Mouse (Mus musculus): ENCODE measurements around the gene Shb.

Gene Shb

DNA sequence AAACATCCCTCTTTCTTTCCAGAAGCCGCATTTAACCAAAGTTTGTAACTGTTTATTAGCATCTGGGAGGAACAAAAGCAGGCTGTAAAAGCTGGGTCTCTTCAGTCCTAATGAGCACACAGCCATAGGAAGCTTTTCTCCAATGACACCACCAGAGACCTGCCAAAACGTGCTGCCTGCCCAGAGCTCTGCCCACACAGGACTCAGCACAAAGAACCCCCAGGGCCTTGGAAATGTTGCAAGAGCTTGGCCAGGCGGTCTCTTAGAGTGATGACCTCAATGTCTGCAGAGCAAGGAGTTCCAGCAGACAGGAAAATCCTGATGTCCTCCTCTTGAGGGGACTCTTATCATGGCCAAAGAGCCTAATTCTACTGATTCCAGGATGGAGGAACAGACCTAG, 28.5 kb downstream of the Shb start:
- peak; percentile 65 for DNase-seq (ENCODE audit: low spot score)

DNA sequence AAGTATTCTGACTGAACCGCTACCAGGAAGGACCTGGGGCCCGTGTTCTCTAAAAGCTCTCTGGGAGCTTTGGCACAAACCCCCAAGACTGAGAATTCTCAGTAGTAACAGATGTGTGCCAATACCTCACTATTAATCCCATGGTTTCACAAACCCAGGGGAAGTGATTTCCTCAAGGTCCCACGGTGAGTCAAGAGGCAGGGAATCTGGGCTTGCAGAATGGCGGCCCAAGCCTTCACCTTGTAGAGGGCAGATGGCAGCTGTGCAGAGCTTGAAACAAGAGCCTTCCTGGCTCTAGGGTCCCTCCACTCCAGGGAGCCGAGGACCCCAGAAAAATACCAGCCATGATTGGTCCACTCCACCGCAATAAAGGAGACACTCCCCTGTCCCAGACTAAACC, 28.9 kb downstream of the Shb start:
- DNase-seq (ENCODE audit: low spot score) = no peak

DNA sequence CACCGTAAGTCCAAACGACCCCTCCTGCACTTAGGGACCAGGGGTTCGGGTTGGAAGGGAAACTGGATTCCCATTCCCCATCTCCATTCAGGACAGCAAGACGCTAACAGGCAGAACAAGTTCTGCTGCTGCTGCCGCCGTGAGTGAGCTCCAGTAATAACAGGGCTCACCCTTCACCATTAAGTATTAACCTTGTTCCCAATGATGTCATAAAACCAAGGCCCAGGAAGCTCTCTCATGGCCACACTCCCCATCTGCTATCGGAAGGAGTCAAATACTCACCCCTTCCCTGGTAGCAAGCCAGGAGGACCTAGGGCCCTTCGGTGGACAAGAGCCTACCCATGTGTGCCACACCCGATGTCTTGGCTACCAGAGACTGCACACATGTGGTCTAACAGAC, 30.3 kb downstream of the Shb start:
- no peak for DNase-seq (ENCODE audit: low spot score)

DNA sequence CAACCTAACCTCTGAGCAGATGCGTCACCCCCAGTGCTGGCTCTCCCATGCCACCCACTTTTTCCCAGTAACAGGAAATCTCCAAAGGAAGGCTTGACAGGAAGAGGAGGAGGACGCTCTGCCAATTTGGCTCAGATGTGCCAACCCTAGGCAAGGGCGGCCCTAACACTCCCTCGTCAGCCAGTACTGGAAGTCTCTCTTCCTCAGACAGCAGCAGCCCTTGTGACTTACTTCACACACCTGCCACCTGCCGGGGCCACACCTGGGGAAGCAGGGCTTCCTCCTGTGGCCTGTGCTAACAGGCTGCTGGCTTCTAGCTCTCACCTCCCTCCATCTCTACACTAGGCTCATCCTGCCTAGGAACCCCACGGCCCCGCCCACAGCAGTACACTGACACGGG, 31.9 kb downstream of the Shb start:
- DNase-seq (ENCODE audit: low spot score) = no peak

DNA sequence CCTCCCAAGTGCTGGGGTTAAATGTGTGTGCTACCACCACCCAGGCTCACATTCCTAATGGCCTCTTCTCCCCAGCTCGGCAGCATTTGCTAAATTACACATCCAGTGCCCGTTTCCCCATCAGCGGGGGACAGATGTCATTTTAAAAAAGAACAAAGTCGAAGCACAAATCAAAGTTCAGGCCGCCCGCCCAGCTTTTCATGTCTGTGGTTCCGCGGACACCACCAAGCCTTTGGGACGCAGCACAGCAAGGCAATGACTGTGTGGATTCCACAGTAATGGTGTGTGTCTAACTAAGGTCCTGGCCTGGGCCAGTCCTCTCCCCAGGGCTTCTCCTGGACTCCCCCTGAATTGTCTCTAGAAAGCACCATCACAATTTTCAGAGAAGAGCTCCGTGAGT, 32.7 kb downstream of the Shb start:
- no peak for DNase-seq (ENCODE audit: low spot score)

DNA sequence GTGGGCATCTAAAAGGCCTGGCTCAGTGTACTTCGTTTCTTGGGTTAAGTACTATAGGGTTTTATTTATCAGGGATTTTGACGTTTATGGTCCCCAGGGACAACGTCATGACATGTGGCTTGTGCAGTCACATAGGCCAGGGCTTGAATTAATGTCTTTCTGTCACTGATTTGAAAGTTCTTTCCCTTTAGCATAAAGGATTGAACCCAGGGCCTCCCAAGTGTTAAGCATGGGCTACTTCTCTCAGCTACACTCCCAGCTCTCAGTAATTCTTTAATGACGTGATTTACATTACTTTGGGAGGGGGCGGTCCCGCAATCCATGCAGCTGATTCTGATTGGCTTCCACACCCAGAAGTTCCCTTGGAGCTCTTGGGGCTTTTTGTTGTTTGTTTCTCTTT, 33.2 kb downstream of the Shb start:
- no peak for DNase-seq (ENCODE audit: low spot score)

DNA sequence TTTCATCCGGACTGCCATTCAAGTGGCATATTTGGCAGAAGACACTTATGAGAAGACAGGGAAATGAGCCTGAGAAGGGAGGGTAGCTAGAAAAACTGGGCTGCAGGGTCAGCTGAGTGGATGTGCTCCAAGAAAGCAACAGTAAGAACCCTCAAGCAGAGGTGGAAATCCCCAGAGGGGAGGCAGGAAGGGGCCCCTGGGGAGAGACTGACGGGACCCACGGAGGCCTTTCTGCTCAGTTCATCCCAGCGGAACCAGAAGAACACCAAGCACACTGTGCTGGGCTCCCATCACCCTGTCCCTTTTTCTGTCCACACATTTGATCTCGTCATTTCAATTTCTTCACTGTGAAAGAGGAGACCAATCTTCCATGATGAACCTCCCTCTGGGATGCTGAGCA, 33.9 kb downstream of the Shb start:
- no peak for DNase-seq (ENCODE audit: low spot score)

DNA sequence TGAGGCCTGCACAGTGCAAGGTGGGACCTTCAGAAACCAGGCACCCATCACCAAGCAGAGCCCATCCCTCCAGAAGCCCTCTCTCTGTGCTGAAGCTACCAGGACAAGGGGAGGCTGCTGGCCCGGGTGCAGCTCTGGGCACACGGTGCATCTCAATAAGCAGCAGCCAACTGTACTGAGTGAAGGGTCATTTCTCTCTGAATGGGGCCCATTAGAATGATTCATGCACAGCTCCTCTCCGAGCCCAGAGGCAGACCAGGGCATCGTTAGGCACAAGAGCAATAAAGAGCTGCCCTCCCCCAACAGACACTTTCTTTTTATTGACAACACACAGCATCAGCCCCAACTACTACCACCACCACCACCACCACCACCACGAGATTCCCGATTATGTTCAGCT, 35.0 kb downstream of the Shb start:
- DNase-seq (ENCODE audit: low spot score) = peak; percentile 73

DNA sequence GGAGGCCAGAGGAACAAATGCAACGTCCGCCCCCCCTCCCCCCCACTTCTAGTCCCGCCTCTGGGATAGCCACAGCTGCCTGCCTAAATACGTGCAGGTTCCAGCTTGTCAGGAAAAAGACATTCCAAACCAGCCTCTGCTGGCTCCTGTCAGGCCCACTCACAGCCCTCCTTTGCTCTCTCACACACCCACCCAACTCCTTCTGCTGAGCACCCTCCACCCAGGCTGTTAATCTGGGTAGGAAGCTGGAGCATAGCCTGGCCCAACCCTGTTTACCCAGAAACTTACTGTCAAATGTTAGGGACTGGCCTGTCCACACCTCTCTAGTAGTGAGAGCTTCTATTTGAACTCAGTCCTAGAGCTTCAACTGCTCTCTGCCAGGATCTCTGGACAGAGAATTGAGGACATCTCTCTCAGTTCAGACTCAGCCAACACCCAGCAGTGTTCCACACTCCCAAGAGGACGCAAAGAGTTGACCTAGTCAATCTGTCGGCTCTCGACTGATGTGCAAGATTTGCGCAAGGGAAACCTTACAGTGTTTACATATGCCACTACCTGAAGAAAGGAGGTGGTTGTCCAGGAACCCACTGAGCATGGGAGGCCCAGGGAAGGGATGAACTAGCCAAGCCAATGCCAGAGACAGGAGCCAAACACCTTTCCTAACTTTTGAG, 36.6 kb downstream of the Shb start:
- no peak for DNase-seq (ENCODE audit: low spot score)

DNA sequence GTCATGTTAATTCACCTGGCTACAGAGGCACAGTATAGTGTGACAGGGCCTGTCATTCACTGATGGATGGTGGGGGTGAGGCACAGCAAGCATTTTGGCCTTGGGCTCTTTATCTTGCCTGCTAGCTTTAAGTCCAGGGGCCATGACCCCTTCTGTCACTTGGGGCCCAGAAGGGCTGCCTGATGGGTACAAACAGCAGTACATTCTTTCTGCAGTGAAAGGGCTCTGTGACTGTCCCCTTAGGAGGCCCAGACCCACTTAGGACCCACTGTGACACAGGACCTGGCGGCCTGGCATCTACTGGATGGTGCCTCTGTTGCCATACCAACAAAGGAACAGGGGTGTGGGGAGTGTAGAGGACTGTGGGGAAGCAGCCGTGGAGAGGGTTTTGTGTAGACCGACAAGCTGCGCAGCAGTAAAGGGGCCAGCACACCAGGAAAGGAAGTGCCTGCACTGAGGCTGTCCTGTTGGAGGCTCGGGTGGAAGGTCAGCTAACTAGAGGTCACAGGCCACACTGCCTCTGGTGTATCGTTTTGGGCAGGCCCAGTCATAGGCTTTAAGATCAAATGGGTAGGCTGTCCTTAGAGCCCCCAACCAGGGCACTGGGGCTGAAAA, 38.4 kb downstream of the Shb start:
- no peak for DNase-seq (ENCODE audit: low spot score)

DNA sequence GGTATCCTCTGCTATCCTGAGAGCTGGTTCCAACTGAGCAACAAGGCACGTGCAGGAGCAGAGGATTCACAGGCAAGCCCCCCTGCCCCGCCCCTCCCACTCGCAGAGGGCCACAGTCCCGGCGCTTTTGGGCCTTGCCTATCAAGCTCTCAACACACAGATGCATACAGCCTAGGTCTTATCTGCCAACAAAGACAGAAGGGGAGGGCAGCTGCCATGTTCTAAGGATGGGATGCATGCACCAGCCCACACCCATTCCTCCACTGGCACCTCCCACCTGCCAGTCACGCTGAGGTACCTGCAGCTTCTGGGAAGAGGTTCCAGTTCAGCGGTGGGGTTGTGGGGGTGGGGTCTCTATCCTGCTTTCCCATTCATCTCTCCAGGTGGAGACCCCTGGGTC, 39.2 kb downstream of the Shb start:
- DNase-seq (ENCODE audit: low spot score) = no peak

DNA sequence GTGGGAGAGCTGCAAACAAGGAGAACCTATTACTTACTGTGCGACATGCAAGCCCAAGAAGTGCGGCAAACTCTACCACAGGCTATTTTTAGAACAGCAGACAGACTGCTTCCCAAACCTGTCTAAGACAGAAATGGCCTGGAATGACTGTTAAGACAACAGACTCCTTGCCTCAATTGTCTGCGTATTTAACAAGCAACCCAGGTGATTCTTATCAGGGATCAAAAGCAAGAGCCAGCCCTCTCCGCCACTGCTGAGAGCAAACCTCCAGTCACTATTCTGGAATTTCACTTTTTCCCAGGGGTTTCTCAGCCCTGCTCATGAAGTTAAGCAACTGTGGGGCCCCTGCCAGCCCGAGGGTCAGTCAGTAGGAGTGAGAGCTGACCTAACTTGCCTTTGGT, 39.6 kb downstream of the Shb start:
- no peak for DNase-seq (ENCODE audit: low spot score)

DNA sequence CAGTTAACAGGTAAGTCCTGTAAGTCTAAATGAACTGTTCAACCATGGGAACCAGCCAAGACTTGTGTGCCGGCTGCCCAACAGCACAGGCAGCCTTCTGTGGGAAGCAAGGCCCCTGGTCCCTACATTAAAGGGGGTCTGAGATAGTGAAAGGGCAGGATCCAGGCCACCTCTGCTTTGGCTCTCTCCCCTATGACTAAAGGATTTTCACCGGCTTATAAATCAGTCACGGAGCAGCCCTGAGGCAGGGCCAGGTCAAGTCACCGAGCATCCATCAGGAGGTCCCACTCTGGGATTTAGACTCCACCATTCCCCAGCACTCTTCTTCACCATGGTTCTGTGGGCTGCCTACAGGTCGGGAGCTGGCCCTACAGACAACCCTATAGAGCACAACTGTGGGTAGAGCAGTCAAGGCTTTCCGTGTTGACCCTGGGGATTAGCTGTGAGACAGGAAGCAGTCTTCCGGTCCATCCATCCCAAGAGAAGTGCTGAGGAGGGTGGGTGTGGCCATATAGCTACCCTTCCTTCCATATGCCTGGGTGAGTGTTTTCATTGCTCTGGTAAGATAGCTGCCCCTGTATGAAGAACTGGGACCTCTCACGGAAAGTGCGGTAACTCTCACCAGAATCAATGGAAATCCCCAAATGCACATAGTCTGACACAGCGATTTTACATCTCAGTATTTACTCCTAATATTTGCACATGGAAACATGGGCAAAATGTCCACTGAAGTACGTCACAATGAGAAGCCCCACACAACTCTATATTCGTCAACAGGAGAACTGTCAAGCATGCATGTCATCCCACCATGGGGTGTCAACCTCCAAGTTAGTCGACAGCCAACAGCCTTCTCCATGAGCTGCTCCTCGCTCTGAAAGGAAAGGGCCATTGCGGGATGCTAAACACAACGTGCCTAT, 40.3 kb downstream of the Shb start:
- no peak for DNase-seq (ENCODE audit: low spot score)

DNA sequence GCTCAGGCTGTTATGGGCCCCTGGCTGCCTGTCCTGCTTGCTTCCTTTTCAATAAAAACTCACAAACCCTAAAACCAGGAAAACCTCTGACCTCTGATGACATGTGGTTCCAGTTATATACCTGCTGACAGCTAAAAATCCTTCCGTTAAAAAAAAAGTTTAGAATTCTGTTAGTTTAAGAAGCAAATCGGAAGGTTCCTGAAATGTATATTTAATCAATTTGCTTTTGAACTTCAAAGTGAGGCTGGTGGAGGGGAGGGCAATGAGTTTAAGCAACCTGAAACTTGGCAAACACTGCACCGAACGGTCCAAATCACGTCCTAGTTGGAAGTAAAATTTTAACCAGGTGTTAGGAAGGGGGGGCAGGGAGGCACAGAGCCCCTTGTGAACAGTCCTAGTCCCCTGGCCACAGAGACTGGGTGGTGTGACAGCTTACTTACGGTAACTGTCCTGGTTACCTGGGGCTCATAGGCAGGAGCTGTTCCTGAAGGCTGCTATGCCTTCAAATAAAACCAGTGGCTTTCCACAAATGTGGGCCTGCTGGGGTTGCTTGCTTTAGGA, 41.1 kb downstream of the Shb start:
- DNase-seq (ENCODE audit: low spot score) = no peak

DNA sequence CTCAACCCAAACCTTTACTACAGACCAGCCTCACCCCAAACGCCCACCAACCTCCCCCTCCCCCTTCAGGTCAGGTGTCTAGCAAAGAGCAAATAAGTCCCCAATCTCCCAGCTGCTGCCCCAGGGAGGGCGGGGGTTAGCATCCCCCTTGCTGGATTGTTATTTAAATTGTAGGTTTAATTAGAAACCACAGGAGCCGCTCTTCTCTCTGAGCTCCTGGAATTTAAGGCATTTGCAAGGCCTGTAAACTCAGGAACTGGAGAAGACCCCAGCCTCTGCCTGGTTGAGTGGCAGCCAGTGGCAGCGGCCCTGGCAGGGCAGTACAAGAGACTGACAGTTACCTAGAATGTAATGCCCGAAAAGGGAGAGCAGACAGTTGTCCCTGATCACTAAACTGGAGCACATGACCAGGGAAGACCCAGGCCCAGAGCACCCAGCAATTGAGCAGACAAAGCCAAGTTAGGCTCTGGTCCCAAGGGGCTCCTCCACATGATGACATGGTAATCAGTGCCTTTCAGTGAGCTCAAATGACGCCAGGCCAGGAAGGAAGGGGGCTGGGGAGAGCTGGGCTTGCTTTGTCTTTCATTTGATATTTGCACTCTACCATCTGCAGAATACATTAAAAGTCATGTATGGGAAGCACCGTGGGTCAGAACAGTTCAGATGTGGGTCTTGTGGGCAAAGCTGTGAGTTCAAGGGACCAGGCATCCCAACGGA, 42.1 kb downstream of the Shb start:
- no peak for DNase-seq (ENCODE audit: low spot score)

DNA sequence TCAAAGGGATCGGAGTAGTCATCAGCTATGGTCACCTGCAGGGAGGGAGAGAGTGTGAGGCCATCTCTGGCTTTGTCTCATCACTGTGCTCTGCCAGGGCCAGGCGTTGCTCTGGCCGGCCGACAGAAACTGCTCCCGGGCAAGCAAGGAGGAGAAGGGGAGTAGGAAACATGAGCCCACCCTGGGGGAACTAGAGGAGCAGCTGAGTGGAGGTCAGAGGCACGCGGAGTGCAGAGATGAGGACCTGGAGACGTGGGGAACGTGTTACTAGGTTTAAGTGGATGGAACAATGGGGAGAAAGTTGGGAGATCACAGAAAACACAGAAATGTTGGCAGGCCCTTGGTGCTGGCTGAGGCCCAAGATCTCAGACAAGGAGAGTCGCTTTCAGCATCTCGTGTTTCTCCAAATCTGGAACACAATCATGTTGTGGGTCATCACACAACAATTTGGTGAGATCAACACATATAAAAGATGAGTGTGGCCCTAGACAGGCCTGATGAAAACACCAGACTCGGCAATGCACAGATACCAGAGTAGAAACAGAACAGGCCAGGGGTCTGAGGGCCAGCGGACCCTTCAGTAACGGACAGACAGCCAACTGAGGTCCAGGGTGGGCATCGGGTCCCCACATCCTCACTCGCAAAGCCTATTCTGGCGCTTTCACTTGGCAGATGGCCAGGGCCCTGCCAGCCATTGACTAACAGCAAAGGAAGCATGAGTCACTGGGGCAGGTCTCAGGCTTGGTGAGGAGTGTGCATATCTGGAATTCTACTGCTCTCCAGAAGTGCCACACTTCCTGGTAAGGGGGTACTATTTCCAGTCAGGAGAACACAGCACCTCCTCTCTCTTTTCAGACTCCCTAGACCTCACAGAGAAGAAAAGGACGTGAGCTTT, 42.9 kb downstream of the Shb start:
- DNase-seq (ENCODE audit: low spot score) = peak; percentile 82

DNA sequence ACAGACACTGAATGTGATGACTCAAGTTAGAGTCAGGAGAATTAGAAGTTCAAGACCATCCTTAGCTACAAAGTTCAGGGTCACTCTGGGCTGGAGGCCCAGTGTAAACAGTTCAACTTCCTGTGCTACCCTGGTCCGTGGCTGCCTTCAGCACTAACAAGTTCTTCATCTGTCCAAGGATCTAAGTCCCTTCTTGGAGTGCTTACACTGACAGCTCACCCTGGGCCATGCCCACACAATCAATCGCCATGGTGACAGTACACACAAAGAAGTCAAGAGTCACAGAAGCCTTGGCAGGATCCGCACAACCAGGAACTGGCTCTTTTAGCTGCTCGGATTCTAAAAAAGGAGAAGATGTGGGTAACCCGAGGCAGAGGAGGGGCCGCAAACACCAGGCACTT, 44.6 kb downstream of the Shb start:
- peak; percentile 88 for DNase-seq (ENCODE audit: low spot score)

DNA sequence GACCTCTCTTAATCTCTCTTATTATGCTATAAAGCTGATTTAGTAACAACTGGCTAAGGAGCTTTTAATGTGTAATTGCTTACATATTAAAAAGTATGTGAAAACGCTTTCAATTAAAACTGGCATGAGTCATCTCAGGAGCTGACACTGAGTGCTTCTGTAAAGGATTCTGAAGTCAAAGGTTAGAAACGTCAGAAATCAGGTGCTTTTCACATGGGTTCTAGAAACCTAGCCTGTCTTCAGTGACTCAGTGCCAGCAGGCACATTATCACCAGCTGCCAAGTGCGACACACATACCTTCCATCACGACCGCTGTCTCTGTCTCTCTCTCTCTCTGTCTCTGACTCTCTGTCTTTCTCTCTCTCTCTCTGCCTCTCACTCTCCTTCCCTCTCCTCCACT, 47.2 kb downstream of the Shb start:
- no peak for DNase-seq (ENCODE audit: low spot score)

DNA sequence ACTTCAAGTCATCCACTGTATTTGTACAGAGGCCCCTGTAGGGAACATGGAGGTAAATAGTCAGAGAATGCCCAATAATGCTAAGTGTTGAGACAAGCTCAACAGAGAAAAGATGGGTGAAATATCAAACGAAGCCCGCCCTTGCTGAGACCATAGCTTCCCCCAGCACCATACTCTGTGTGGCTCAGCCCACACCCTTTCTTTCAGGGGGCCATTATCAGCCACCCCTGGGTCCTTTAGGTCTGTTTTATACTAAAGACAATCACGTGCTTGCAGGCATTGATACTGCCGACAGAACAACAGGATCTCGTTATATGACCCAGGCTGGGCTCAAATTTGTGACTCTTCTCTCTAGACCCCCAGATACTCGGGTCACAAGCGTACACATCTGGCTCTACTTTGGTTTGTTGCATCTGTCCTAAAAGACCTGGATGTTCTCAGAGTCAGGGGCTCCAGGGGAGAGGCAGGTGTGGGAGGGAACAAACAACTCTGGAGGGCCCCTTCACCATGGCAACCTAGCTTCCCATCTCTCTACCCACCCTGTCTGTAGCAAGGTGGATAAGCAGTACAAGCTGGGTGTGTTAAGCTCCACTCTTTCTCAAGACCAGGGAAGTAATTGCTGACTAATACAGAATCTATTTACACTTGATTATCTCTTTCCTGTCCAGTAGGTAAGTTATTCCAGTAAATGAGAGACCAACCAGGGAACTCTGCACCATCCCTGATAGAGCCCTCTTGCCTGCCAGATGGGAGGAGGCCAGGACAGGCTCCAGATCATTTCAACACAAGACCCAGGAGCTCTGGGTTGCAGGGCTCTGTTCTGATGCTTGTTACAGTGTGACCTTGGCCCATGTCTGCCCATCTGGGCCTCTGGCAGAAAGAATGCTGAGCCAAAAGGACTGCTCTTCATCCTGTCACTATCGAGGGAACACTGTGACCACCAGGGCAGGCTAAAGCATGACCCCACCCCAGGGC, 48.7 kb downstream of the Shb start:
- peak; percentile 63 for DNase-seq (ENCODE audit: low spot score)

DNA sequence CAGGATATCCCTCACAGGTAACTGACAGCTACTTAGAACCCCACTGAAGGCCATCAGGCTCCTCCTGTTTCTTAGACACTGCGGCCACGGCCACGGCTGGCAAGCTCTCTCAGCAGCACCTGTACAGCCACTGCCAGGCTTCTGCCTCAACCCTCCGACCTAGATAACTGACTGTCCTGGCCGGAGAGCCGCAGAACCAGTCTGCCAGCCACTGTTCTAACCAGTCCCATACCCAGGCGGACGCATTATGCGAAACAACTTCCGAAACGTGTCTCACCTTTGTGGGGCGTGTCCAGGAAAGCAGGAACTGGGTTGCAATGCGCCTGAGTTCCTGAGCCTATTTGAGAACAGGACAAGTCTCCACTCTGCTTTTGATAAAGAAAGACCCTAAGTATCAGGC, 50.0 kb downstream of the Shb start:
- DNase-seq (ENCODE audit: low spot score) = no peak
